Comparison of ENCODE assay signal across 32 mouse cellular contexts in the genomic region with DNA sequence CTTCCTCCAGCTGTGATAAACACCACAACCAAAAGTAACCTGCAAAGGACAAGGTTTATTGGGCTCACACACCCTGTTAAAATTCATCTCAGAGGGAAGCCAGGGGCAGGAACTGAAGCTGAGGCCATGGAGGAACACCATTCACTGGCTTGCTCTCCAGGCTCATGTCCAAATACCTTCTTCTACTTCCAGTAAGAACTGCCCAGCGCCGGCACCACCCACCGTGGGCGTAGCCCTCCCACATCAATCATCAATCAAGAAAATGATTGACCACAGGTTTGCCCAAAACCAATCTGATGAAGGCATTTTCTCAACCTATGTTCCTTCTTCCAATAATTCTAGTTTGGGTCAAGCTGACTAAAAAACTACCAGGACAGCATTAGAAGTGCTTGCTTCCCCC. TPM values are rescaled to one million over a fixed set of nuclear protein-coding genes. Genes with fewer than 3 reads are reported as not detected.
DNase-seq lines count a peak whose midpoint lies in the region; ATAC-seq and TF ChIP-seq lines count a peak whose summit lies in the region.
"Had no signal": no experiment of that assay in that cellular context is flagged by ENCODE, and none has a peak within 500 bp of the region (broad histone marks: within the 10 kb centered on the region; RNA-seq: fewer than 3 reads in every experiment).

No protein-coding gene starts in this region.

- H3K9ac ChIP-seq in kidney, embryonic 15.5 days: no peak overlapping the region
- no peak overlapping the region for H3K9ac ChIP-seq in liver, postnatal 0 days (replicated peaks)
- H3K9ac ChIP-seq in liver, embryonic 11.5 days (ENCODE audit: low read depth, low read length): no peak overlapping the region
- H3K9ac ChIP-seq: embryonic facial prominence, embryonic 12.5 days; forebrain, embryonic 15.5 days; hindbrain, embryonic 15.5 days; limb, embryonic 13.5 days; liver, embryonic 15.5 days; midbrain, embryonic 12.5 days; neural tube, embryonic 12.5 days; stomach, embryonic 15.5 days had no signal

- no peaks in the 10 kb centered on the region for H3K27me3 ChIP-seq in kidney, embryonic 15.5 days
- no peaks in the 10 kb centered on the region for H3K27me3 ChIP-seq in liver, postnatal 0 days (ENCODE audit: insufficient read depth, low read length)
- no peaks in the 10 kb centered on the region for H3K27me3 ChIP-seq in liver, embryonic 11.5 days (replicated peaks; ENCODE audit: control insufficient read depth, insufficient read depth, low read length)
- H3K27me3 ChIP-seq: embryonic facial prominence, embryonic 12.5 days; forebrain, embryonic 15.5 days; hindbrain, embryonic 15.5 days; liver, embryonic 15.5 days; neural tube, embryonic 12.5 days; Patski; stomach, embryonic 15.5 days had no signal

- WGBS in kidney, embryonic 15.5 days: 73% methylated on average over 4 of the region's 4 CpGs
- WGBS in liver, postnatal 0 days (ENCODE audit: insufficient replicate concordance): 64% methylated on average over 4 of the region's 4 CpGs
- 64% methylated on average over 4 of the region's 4 CpGs for WGBS in liver, embryonic 11.5 days

- peaks cover 56% of the 10 kb centered on the region for H3K4me1 ChIP-seq in kidney, embryonic 15.5 days
- H3K4me1 ChIP-seq in liver, postnatal 0 days (ENCODE audit: insufficient read depth): peaks cover 27% of the 10 kb centered on the region
- H3K4me1 ChIP-seq in liver, embryonic 11.5 days (replicated peaks; ENCODE audit: control insufficient read depth, insufficient read depth, low read length): peaks cover 7% of the 10 kb centered on the region
- H3K4me1 ChIP-seq: megakaryocyte, embryonic 14.5 days had no signal

- no peak overlapping the region for H3K4me3 ChIP-seq in kidney, embryonic 15.5 days (replicated peaks)
- H3K4me3 ChIP-seq in liver, postnatal 0 days (ENCODE audit: low read depth, low read length): no peak overlapping the region
- no peak overlapping the region for H3K4me3 ChIP-seq in liver, embryonic 11.5 days (ENCODE audit: low read depth, low read length)
- H3K4me3 ChIP-seq: embryonic facial prominence, embryonic 12.5 days; forebrain, embryonic 10.5 days; forebrain, embryonic 15.5 days; hindbrain, embryonic 10.5 days; hindbrain, embryonic 15.5 days; layer of hippocampus, adult 2 months; limb, embryonic 13.5 days; liver, embryonic 15.5 days; megakaryocyte, embryonic 14.5 days; midbrain, embryonic 12.5 days; myocyte; neural tube, embryonic 12.5 days; stomach, embryonic 15.5 days had no signal

- TF ChIP-seq CTCF in liver, postnatal 0 days (IDR thresholded peaks at IDR 0.05; ENCODE audit: low read depth): no peak

- peak; percentile 60 for DNase-seq in kidney, adult 11 months
- DNase-seq in liver, postnatal 0 days: peak; percentile 52
- no peak for DNase-seq in liver, embryonic 11.5 days (ENCODE audit: low spot score)
- DNase-seq in kidney, postnatal 25 days: peak; percentile 10 to 47
- DNase-seq in cerebellum, postnatal 4 days (ENCODE audit: low spot score in 2 of 2): no peak
- DNase-seq in ovary, postnatal 14 days (ENCODE audit: low spot score): no peak
- DNase-seq: adrenal gland, postnatal 14 days; cerebellum, adult 11 months; cerebellum, adult 9-10 months; cerebellum, postnatal 36 days; embryo, embryonic 11 days; heart, postnatal 14 days; lung, postnatal 4 days; thymus, postnatal 14 days had no signal

- H3K36me3 ChIP-seq in kidney, embryonic 15.5 days: no peaks in the 10 kb centered on the region
- H3K36me3 ChIP-seq in liver, postnatal 0 days (replicated peaks; ENCODE audit: insufficient read depth, low read length): no peaks in the 10 kb centered on the region
- no peaks in the 10 kb centered on the region for H3K36me3 ChIP-seq in liver, embryonic 11.5 days (ENCODE audit: control insufficient read depth, insufficient read depth, low read length)
- H3K36me3 ChIP-seq: embryonic facial prominence, embryonic 12.5 days; forebrain, embryonic 10.5 days; forebrain, embryonic 15.5 days; G1E; hindbrain, embryonic 10.5 days; hindbrain, embryonic 15.5 days; limb, embryonic 13.5 days; liver, embryonic 15.5 days; midbrain, embryonic 12.5 days; neural tube, embryonic 12.5 days; stomach, embryonic 15.5 days had no signal

- no peak overlapping the region for H3K4me2 ChIP-seq in kidney, embryonic 15.5 days
- no peak overlapping the region for H3K4me2 ChIP-seq in liver, postnatal 0 days (ENCODE audit: low read depth, low read length)
- H3K4me2 ChIP-seq in liver, embryonic 11.5 days: no peak overlapping the region
- H3K4me2 ChIP-seq: embryonic facial prominence, embryonic 12.5 days; forebrain, embryonic 15.5 days; hindbrain, embryonic 15.5 days; limb, embryonic 13.5 days; liver, embryonic 15.5 days; midbrain, embryonic 12.5 days; neural tube, embryonic 12.5 days; stomach, embryonic 15.5 days had no signal

- no peak overlapping the region for H3K27ac ChIP-seq in kidney, embryonic 15.5 days
- peak overlapping the region; percentile 70 for H3K27ac ChIP-seq in liver, postnatal 0 days (ENCODE audit: low read depth)
- no peak overlapping the region for H3K27ac ChIP-seq in liver, embryonic 11.5 days (ENCODE audit: low read depth, low read length)
- H3K27ac ChIP-seq: embryonic facial prominence, embryonic 12.5 days; forebrain, embryonic 10.5 days; hindbrain, embryonic 10.5 days; hindbrain, embryonic 15.5 days; kidney, postnatal 0 days; layer of hippocampus, adult 2 months; limb, embryonic 13.5 days; liver, embryonic 15.5 days; midbrain, embryonic 12.5 days; neural tube, embryonic 12.5 days; stomach, embryonic 15.5 days had no signal

- H3K9me3 ChIP-seq in kidney, embryonic 15.5 days (replicated peaks): no peaks in the 10 kb centered on the region
- no peaks in the 10 kb centered on the region for H3K9me3 ChIP-seq in liver, postnatal 0 days (ENCODE audit: low read length)
- no peaks in the 10 kb centered on the region for H3K9me3 ChIP-seq in liver, embryonic 11.5 days (ENCODE audit: control insufficient read depth, low read length)
- H3K9me3 ChIP-seq: embryonic facial prominence, embryonic 12.5 days; forebrain, embryonic 10.5 days; forebrain, embryonic 15.5 days; hindbrain, embryonic 10.5 days; hindbrain, embryonic 15.5 days; limb, embryonic 13.5 days; liver, embryonic 15.5 days; megakaryocyte, embryonic 14.5 days; midbrain, embryonic 12.5 days; neural tube, embryonic 12.5 days; stomach, embryonic 15.5 days had no signal

- ATAC-seq in kidney, embryonic 15.5 days (replicated peaks; ENCODE audit: low FRiP score): no peak
- peak; percentile 42 for ATAC-seq in liver, postnatal 0 days
- ATAC-seq in liver, embryonic 11.5 days (replicated peaks; ENCODE audit: low FRiP score): no peak
- ATAC-seq: forebrain, embryonic 15.5 days; inflammation-experienced regulatory T-cells, adult 6 months; Patski had no signal

- peak; percentile 29; the same call in 1 of the 2 replicates for TF ChIP-seq EP300 in liver, postnatal 0 days (IDR thresholded peaks at IDR 0.05; ENCODE audit: low read depth)

RNA-seq across cellular contexts. Expression of gene Gfra1, which starts 16.9 kb away (rescaled TPM):
- 65.3 and 67.8 TPM in 2 replicates for polyA plus RNA-seq in kidney, embryonic 15.5 days (2015; fragmentation: Nextera tagmentation; extraction: Ambion mirVana)
- polyA plus RNA-seq in liver, postnatal 0 days (2015; fragmentation: Nextera tagmentation; extraction: Ambion mirVana): 8.4 and 8.8 TPM in 2 replicates
- polyA plus RNA-seq in liver, embryonic 11.5 days (2014; fragmentation: Nextera tagmentation; extraction: Ambion mirVana): 10.7 and 11.4 TPM in 2 replicates
- polyA plus RNA-seq: G1E had no signal

Comparison
In these comparisons a context has a peak if more than half of its experiments do, and no peak if none do; other contexts are left out.
1. DNase-seq: peak in kidney, adult 11 months (single experiment), liver, postnatal 0 days (single experiment) and kidney, postnatal 25 days (2 of 2); none in liver, embryonic 11.5 days (single experiment), cerebellum, postnatal 4 days (0 of 2) and ovary, postnatal 14 days (single experiment).